Mouse (Mus musculus): ENCODE data around the gene Gm10563. TPM values are rescaled to one million over a fixed set of nuclear protein-coding genes. Genes with fewer than 3 reads are reported as not detected.

Gm10563 gene
- total RNA-seq, 2 experiments from 2014 or later: not detected

Other genes starting within 250 kb of the Gm10563 start
- gene Gabrd, start 247.3 kb downstream of the Gm10563 start, total RNA-seq (2021): 1 to 10 TPM in 1 of 2 experiments, under 1 TPM in 1; 0.56 to 1.3 TPM
- gene Cfap74, start 236.2 kb downstream of the Gm10563 start, total RNA-seq (2021): under 1 TPM; 0.77 to 0.94 TPM
- 100 to 1,000 TPM; 262 to 263 TPM for gene Tmem52, start 176.3 kb downstream of the Gm10563 start, total RNA-seq (2021)
- gene Gnb1, start 154.0 kb downstream of the Gm10563 start, total RNA-seq (2021): 10 to 100 TPM; 59.1 to 72.0 TPM
- 10 to 100 TPM; 17.3 to 19.2 TPM for gene Nadk, start 83.0 kb downstream of the Gm10563 start, total RNA-seq (2021)
- gene Slc35e2, start 44.0 kb downstream of the Gm10563 start, total RNA-seq (2021): 1 to 10 TPM; 3.7 TPM
- gene Cdk11b, start 20.6 kb downstream of the Gm10563 start, total RNA-seq (2021): 10 to 100 TPM; 25.9 to 26.1 TPM
- gene Mmp23, start 8.0 kb upstream of the Gm10563 start, total RNA-seq (2021): 1 to 10 TPM; 3.0 to 5.0 TPM
- gene Mib2, start 23.8 kb upstream of the Gm10563 start, total RNA-seq (2021): 10 to 100 TPM; 14.4 to 14.5 TPM
- gene Fndc10, start 48.9 kb upstream of the Gm10563 start, total RNA-seq (2021): 1 to 10 TPM; 1.5 to 1.7 TPM
- 10 to 100 TPM; 32.4 to 36.3 TPM for gene Ssu72, start 59.4 kb upstream of the Gm10563 start, total RNA-seq (2021)
- under 1 TPM; 0.26 to 0.27 TPM for gene Tmem240, start 89.4 kb upstream of the Gm10563 start, total RNA-seq (2021)
- 10 to 100 TPM; 26.3 to 31.4 TPM for gene Atad3a, start 115.7 kb upstream of the Gm10563 start, total RNA-seq (2021)
- gene Vwa1, start 129.3 kb upstream of the Gm10563 start, total RNA-seq (2021): 1 to 10 TPM; 5.0 to 5.4 TPM
- under 1 TPM; 0.88 to 0.92 TPM for gene Tmem88b, start 140.5 kb upstream of the Gm10563 start, total RNA-seq (2021)
- not detected for gene Ankrd65, start 145.0 kb upstream of the Gm10563 start, total RNA-seq (2021)
- gene Mrpl20, start 157.5 kb upstream of the Gm10563 start, total RNA-seq (2021): 10 to 100 TPM; 45.1 to 47.7 TPM
- gene Ccnl2, start 167.1 kb upstream of the Gm10563 start, total RNA-seq (2021): 10 to 100 TPM; 20.4 to 26.6 TPM
- gene Aurkaip1, start 185.9 kb upstream of the Gm10563 start, total RNA-seq (2021): 10 to 100 TPM; 68.4 to 70.9 TPM
- 10 to 100 TPM; 37.5 to 37.6 TPM for gene Mxra8, start 194.3 kb upstream of the Gm10563 start, total RNA-seq (2021)
- gene Dvl1, start 202.0 kb upstream of the Gm10563 start, total RNA-seq (2021): 100 to 1,000 TPM in 1 of 2 experiments, 10 to 100 TPM in 1; 100.0 to 103 TPM
- gene Tas1r3, start 218.0 kb upstream of the Gm10563 start, total RNA-seq (2021): under 1 TPM in 1 of 2 experiments, not detected in 1; 0.11 TPM
- 10 to 100 TPM; 15.6 to 16.6 TPM for gene Cptp, start 224.0 kb upstream of the Gm10563 start, total RNA-seq (2021)
- gene Ints11, start 224.1 kb upstream of the Gm10563 start, total RNA-seq (2021): 10 to 100 TPM; 14.1 to 17.9 TPM
- gene Pusl1, start 246.4 kb upstream of the Gm10563 start, total RNA-seq (2021): 10 to 100 TPM; 10.2 to 11.2 TPM
- 10 to 100 TPM in 1 of 2 experiments, 1 to 10 TPM in 1; 7.2 to 10.4 TPM for gene Acap3, start 246.4 kb upstream of the Gm10563 start, total RNA-seq (2021)

Measured in gastrocnemius, postnatal 25 days (tissue).